Mouse (Mus musculus) stomach, embryonic 14.5 days (tissue): ENCODE results near the gene Gosr2. TPM values are rescaled to one million over a fixed set of nuclear protein-coding genes. Genes with fewer than 3 reads are reported as not detected.
A peak's percentile ranks its signal among the peaks of the same experiment; 100 is the strongest.

Experiments
- ATAC-seq: fragments of 200-750 bp; cut with Nextera tagmentation; 2 replicates; pipeline ENCODE4 v1.8.0; 2017; ENCODE audit warnings: low read depth, moderate TSS enrichment; ENCODE audit not compliant: insufficient number of reproducible peaks, insufficient read depth, low FRiP score
- H3K27ac ChIP-seq: fragments of 300-500 bp; sonication (generic); 2 replicates; pipeline ENCODE4 v1.5.1; 2014; ENCODE audit warnings: mild to moderate bottlenecking, low read length, moderate library complexity, mixed read lengths
- H3K27me3 ChIP-seq: fragments of 300-500 bp; sonication (generic); 2 replicates; pipeline ENCODE4 v1.6.1; 2014; ENCODE audit warnings: low read length, control low read depth, mixed read lengths; ENCODE audit not compliant: control insufficient read depth, insufficient read depth
- H3K36me3 ChIP-seq: fragments of 300-500 bp; sonication (generic); 2 replicates; pipeline ENCODE4 v1.6.1; 2014; ENCODE audit warnings: mild to moderate bottlenecking, control low read depth, low read length, moderate library complexity, mixed read lengths; ENCODE audit not compliant: control insufficient read depth, insufficient read depth
- H3K4me1 ChIP-seq: fragments of 300-500 bp; sonication (generic); 2 replicates; pipeline ENCODE4 v1.6.1; 2014; ENCODE audit warnings: low read length, control low read depth, mixed read lengths; ENCODE audit not compliant: control insufficient read depth, insufficient read depth
- H3K4me2 ChIP-seq: fragments of 300-500 bp; sonication (generic); replicated peaks from 2 replicates; pipeline ENCODE4 v1.6.1; 2014; ENCODE audit warnings: low read depth, low read length, control low read depth
- H3K4me3 ChIP-seq: fragments of 300-500 bp; sonication (generic); 2 replicates; pipeline ENCODE4 v1.5.1; 2014; ENCODE audit warnings: low read depth, low read length, control low read depth
- H3K9ac ChIP-seq: fragments of 300-500 bp; sonication (generic); replicated peaks from 2 replicates; pipeline ENCODE4 v1.6.1; 2014; ENCODE audit warnings: low read depth, mild to moderate bottlenecking, control low read depth, low read length, moderate library complexity, mixed read lengths
- H3K9me3 ChIP-seq: fragments of 300-500 bp; sonication (generic); 2 replicates; pipeline ENCODE4 v1.6.1; 2016; ENCODE audit warnings: low read depth, low read length, control low read depth; ENCODE audit not compliant: control insufficient read depth
- whole genome bisulfite sequencing: fragments of 180-500 bp; shearing (Covaris S2); extraction: QIAGEN DNeasy Blood & Tissue Kit; methylation state at CpG from one replicate; pipeline ENCODE4 v1.1.7; 2014; 5-methylcytosine and 5-hydroxymethylcytosine counted together
- polyA plus RNA-seq: library from polyadenylated mRNA; unstranded; fragments of >200 nt; fragmentation: Nextera tagmentation; extraction: Ambion mirVana; gene quantifications from 2 replicates; pipeline ENCODE4 v1.2.1, GENCODE M21; 2014

The Gosr2 gene
- polyA plus RNA-seq, 1 experiment from 2014 or later, result 69.4 TPM

DNA sequence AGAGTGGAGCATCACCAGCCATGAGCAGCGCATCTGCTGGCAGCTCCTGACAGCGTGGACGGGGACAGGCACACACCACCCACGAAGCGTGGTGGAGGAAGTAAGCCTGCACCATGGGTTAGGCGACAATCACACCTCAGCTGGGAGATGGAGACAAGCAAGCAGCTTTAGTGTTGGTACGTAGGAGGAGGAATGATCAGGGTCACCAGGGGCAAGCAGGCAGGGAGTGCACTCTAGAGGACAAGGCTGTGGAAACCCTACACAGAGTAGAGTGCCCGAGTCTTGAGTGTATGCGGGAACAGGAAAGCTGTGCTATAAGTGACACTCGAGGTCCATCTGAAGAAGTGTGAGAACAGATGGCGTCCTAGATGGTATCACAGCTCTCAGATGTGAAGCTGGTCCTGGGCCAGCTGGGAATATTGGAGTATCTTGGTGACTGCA is 26.7 kb upstream of the Gosr2 start:
- Histone ChIP-seq H3K27me3 (no peaks in the 10 kb centered on the region), H3K9me3 (no peaks in the 10 kb centered on the region), H3K4me1 (peaks cover 11% of the 10 kb centered on the region; the same call in 1 of the 2 replicates), H3K4me3 (no peak overlapping the region), H3K9ac (no peak overlapping the region), H3K27ac (no peak overlapping the region), H3K4me2 (no peak overlapping the region), H3K36me3 (no peaks in the 10 kb centered on the region)
- 68% methylated on average over 11 of the region's 11 CpGs for WGBS
- no peak for ATAC-seq

DNA sequence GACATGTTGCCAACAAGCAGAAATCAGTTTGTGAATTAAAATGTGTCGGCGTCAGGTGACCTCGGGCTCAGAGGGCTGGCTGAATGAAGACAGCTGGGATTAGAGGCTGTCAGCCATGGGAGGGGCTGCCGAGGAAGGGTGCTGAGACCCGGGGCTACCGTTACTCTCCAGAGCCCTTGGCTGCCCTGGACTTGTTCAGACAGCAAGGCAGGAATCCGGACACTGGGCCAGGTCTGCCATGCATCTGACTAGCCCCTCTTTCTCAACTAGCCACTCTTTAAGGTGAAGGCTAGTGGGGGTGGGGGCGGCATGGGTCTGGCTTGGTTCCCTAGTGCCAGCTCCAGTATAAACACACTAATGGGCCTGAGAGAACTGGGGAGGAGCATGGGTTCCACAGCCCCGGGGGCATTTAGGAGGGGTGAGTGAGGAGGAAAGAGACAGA is 24.4 kb upstream of the Gosr2 start:
- no peak overlapping the region for H3K9ac ChIP-seq
- 9% methylated on average over 9 of the region's 9 CpGs for WGBS
- H3K27ac ChIP-seq, result no peak overlapping the region
- H3K9me3 ChIP-seq, result no peaks in the 10 kb centered on the region
- H3K27me3 ChIP-seq, result no peaks in the 10 kb centered on the region
- H3K4me3 ChIP-seq, result peak overlapping the region; percentile 9; the same call in 1 of the 2 replicates
- peak; percentile 68; the same call in 1 of the 2 replicates for ATAC-seq
- H3K36me3 ChIP-seq, result no peaks in the 10 kb centered on the region
- peak overlapping the region; percentile 40 for H3K4me2 ChIP-seq
- H3K4me1 ChIP-seq, result peaks cover 11% of the 10 kb centered on the region; the same call in 1 of the 2 replicates

DNA sequence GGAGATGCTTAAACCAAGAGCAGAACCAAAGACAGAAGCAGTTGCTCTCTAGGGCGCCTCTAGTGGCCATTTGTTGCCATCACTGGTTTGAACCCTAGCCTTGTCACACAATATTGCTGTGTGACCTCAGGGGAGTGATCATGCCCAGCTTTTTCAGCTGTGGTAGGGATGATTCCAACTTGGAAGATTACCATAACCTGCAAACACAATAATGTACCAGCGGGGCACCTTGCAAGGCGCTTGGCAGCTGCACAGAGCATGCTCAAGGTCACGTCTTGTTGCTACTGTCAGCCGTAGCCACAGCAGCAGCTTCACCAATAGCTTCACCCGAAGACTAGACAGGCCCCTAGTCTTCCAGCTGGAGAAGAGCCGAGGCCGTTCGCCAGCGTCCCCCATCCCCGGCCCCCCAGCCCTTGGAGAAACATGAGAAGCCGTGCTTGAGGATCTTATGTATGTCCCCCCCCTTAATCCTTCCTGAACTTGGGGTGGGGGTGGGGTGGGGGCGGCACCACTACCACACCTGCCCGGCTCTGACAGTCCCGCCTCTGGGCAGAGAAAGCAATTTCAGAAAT is 23.9 kb upstream of the Gosr2 start:
- Histone ChIP-seq H3K4me1 (peaks cover 11% of the 10 kb centered on the region; the same call in 1 of the 2 replicates), H3K4me3 (peak overlapping the region; percentile 9; the same call in 1 of the 2 replicates), H3K4me2 (peak overlapping the region; percentile 40), H3K27ac (no peak overlapping the region), H3K36me3 (no peaks in the 10 kb centered on the region), H3K9me3 (no peaks in the 10 kb centered on the region), H3K27me3 (no peaks in the 10 kb centered on the region), H3K9ac (no peak overlapping the region)
- 14% methylated on average over 15 of the region's 15 CpGs for WGBS
- peak; percentile 51; the same call in 1 of the 2 replicates for ATAC-seq

DNA sequence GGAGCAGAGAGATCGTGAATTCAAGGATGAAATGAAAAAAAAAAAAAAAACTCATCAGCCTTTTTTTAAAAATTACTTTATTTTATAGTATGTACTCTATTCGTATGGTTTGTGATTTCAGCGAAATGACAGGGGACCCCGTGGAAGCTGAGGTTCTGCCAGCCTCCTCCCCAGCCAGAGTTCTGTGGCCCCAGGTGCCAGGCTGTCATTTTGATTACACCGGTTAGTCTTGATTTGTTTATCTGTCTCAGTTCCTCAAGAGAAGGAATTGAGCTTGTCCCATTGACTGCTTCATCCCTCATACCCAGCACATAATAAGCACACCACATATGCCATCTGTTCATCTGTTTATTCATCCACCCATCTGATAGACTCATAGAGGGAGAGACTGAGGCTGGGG is 21.7 kb upstream of the Gosr2 start:
- no peaks in the 10 kb centered on the region for H3K27me3 ChIP-seq
- no peak overlapping the region for H3K9ac ChIP-seq
- ATAC-seq, result no peak
- no peaks in the 10 kb centered on the region for H3K36me3 ChIP-seq
- H3K4me2 ChIP-seq, result no peak overlapping the region
- H3K4me1 ChIP-seq, result peaks cover 11% of the 10 kb centered on the region; the same call in 1 of the 2 replicates
- H3K4me3 ChIP-seq, result no peak overlapping the region
- 71% methylated on average over 5 of the region's 5 CpGs for WGBS
- H3K9me3 ChIP-seq, result no peaks in the 10 kb centered on the region
- H3K27ac ChIP-seq, result no peak overlapping the region

DNA sequence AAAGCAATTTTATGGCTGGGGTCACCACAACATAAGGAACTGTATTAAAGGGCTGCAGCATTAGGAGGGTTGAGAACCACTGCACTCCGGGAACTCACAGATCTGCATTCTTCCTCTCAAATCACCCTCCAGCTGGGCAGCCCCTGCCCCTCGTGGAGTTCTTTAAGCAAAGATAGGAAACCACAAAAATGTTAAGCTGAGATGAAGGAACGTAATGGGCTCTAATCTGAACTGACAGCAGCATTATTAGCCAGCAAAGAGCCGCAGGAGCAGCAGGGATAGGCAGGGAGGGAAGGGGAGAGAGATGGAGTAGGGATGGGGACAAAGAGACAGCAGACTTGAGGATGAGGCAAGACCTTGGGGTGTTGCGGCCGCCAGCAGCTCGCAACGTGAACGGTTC is 19.3 kb upstream of the Gosr2 start:
- 59% methylated on average over 9 of the region's 9 CpGs for WGBS
- Histone ChIP-seq H3K4me3 (no peak overlapping the region), H3K9ac (no peak overlapping the region), H3K4me2 (no peak overlapping the region), H3K36me3 (no peaks in the 10 kb centered on the region), H3K4me1 (peaks cover 9% of the 10 kb centered on the region; the same call in 1 of the 2 replicates), H3K27me3 (no peaks in the 10 kb centered on the region), H3K27ac (no peak overlapping the region), H3K9me3 (no peaks in the 10 kb centered on the region)
- no peak for ATAC-seq

DNA sequence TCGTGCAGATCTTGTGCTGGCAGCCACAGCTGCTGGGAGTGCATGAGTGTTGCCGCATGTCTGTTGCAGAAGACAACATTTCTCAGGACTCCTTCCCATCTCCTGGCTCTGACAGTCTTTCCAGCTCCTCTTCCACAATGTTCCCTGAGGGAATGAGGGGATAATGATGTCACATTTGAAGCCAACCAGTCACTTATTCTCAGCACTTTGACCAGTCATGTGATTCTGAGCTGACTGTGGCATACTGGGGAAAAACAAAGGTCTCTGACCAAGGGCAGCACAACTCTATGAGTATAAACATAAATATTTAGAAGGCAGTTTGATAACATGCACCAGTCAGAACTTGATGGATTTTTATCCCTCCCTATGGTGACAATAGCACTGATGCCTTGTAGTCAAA is 16.4 kb upstream of the Gosr2 start:
- no peak overlapping the region for H3K27ac ChIP-seq
- 85% methylated on average over 2 of the region's 2 CpGs for WGBS
- H3K9me3 ChIP-seq, result no peaks in the 10 kb centered on the region
- no peak overlapping the region for H3K4me2 ChIP-seq
- H3K36me3 ChIP-seq, result no peaks in the 10 kb centered on the region
- H3K27me3 ChIP-seq, result no peaks in the 10 kb centered on the region
- H3K4me3 ChIP-seq, result no peak overlapping the region
- H3K4me1 ChIP-seq, result 0 out of 2 replicates have a peak, but pooled peaks cover 5% of the 10 kb centered on the region
- H3K9ac ChIP-seq, result no peak overlapping the region
- no peak for ATAC-seq

DNA sequence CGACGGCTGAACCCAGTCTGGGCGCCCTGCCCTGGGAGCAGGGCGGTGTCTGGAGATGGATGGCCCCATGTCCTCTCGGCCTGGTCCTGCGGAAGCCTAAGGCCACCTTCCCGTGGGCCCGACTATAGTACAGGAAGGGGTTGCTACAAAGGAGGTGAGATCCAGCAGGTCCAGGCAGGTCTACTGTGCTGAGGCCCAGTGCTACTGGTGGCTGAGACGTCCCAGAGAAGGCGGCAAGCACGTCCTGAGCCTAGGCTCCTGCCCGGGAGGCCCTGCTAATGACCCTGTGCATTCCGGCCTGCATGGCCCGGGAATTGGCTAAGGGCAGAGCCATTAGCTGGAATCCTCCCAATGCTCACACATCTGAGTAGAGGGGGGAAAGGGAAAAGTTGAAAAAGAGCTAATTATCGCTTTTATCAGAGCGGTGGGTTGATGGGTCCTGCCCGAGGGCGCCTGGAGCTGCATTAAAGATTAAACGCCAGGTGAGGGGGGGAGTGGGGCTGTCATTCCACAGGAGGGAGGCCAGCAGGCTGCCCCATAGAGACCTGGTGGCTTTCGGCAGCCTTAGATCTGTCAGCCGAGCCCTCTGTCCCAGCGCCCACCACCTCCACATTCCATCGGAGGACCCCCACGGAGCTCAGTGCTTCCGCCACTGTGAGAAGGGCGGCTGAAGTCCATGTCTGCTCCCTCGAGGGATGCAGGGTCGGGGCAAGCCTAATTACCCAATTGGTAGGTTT is 14.3 kb upstream of the Gosr2 start:
- ATAC-seq, result no peak

DNA sequence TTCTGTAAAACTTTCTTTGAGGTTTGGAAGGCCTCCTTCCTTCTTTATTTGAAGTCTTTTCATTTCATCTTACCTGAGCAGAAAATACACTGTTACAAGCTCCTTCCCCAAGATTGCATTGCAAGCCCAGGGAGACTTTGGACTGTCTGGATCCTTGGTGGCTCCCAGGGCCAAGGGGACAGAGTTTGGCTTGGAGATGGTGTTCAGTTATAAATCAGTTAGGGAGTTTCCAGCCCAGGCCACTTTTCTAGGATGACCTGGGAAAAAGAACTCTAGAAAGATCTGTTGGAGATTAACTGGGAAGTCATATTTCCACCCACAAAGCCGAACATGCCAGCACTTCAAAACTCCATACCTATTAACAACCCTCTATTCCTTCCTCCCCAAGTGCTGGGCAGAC is 12.3 kb upstream of the Gosr2 start:
- no peak overlapping the region for H3K4me2 ChIP-seq
- no peak for ATAC-seq

More for the DNA sequence above, 14.3 kb upstream of the Gosr2 start:
- H3K4me2 ChIP-seq, result no peak overlapping the region
- H3K9me3 ChIP-seq, result no peaks in the 10 kb centered on the region
- no peak overlapping the region for H3K9ac ChIP-seq
- H3K4me3 ChIP-seq, result no peak overlapping the region
- no peaks in the 10 kb centered on the region for H3K36me3 ChIP-seq
- H3K4me1 ChIP-seq, result 0 out of 2 replicates have a peak, but pooled peaks cover 5% of the 10 kb centered on the region
- H3K27me3 ChIP-seq, result no peaks in the 10 kb centered on the region
- 44% methylated on average over 28 of the region's 28 CpGs for WGBS
- H3K27ac ChIP-seq, result no peak overlapping the region

More for the DNA sequence above, 12.3 kb upstream of the Gosr2 start:
- Histone ChIP-seq H3K27ac (no peak overlapping the region), H3K4me1 (0 out of 2 replicates have a peak, but pooled peaks cover 5% of the 10 kb centered on the region), H3K9me3 (no peaks in the 10 kb centered on the region), H3K4me3 (no peak overlapping the region), H3K36me3 (no peaks in the 10 kb centered on the region), H3K9ac (no peak overlapping the region), H3K27me3 (no peaks in the 10 kb centered on the region)
- 79% methylated on average over 1 of the region's 1 CpGs for WGBS
